Mouse (Mus musculus) ES-E14 (cell line): ENCODE measurements at regions not wholly inside any gene's neighbourhood (a gene's known extent, or its start where the extent isn't known, plus 50 kb on each side); places are given as distances from the start of the nearest gene placed in this dataset.

ENCODE experiments used
- DNase-seq: peaks from one replicate; pipeline ENCODE4 v3.0.0-alpha.2; 2013; ENCODE audit warnings: low read depth, low spot score
- H3K27ac ChIP-seq: 2 replicates; pipeline ENCODE4 v1.5.1; 2012; ENCODE audit warnings: low read depth, mild to moderate bottlenecking, low read length, moderate library complexity, mixed read lengths; ENCODE audit not compliant: poor library complexity, insufficient read depth, severe bottlenecking
- H3K36me3 ChIP-seq: 2 replicates; pipeline ENCODE4 v1.6.1; 2012; ENCODE audit warnings: mild to moderate bottlenecking, low read length, moderate library complexity, mixed read lengths; ENCODE audit not compliant: control insufficient read depth, poor library complexity, insufficient read depth, severe bottlenecking
- H3K4me1 ChIP-seq, 2 experiments: fragments of 150-350 bp in 1 of 2; sonication (generic) in 1 of 2; 2 replicates each; pipeline ENCODE4 v1.6.1; 2012; ENCODE audit warnings: low read length in 2 of 2, mild to moderate bottlenecking in 1 of 2, mixed read lengths in 1 of 2; ENCODE audit not compliant: control insufficient read depth in 2 of 2, insufficient read depth in 2 of 2, poor library complexity in 1 of 2
- H3K4me3 ChIP-seq, 2 experiments: fragments of 150-350 bp in 1 of 2; sonication (generic) in 1 of 2; 2 replicates each; pipeline ENCODE4 v1.5.1; 2012; ENCODE audit warnings: low read length in 2 of 2, low read depth in 1 of 2, mild to moderate bottlenecking in 1 of 2, mixed read lengths in 1 of 2; ENCODE audit not compliant: insufficient read depth in 1 of 2, poor library complexity in 1 of 2, severe bottlenecking in 1 of 2
- H3K9ac ChIP-seq: 2 replicates; pipeline ENCODE4 v1.6.1; 2012; ENCODE audit warnings: low read depth, mild to moderate bottlenecking, low read length, mixed read lengths; ENCODE audit not compliant: poor library complexity, insufficient read depth, severe bottlenecking
- H3K9me3 ChIP-seq: fragments of 150-350 bp; sonication (generic); 2 replicates; pipeline ENCODE4 v1.6.1; 2012; ENCODE audit warnings: low read depth, mild to moderate bottlenecking, low read length; ENCODE audit not compliant: control insufficient read depth, insufficient read depth
- CHD2 ChIP-seq: IDR thresholded peaks from 2 replicates; pipeline ENCODE4 v1.6.1; 2014; ENCODE audit warnings: mild to moderate bottlenecking, low read depth, low read length, inconsistent platforms
- HCFC1 ChIP-seq: IDR thresholded peaks from 2 replicates; pipeline ENCODE4 v1.6.1; 2012; ENCODE audit warnings: low read length, inconsistent platforms, borderline replicate concordance; ENCODE audit not compliant: insufficient read depth
- MAFK ChIP-seq: IDR thresholded peaks from 2 replicates; pipeline ENCODE4 v1.6.1; 2014; ENCODE audit warnings: mild to moderate bottlenecking, low read depth, low read length, inconsistent platforms; ENCODE audit not compliant: insufficient read depth
- ZC3H11A ChIP-seq: IDR thresholded peaks from 2 replicates; pipeline ENCODE4 v1.6.1; 2012; ENCODE audit warnings: low read depth, mild to moderate bottlenecking, inconsistent platforms, low read length, borderline replicate concordance
- ZNF384 ChIP-seq: IDR thresholded peaks from 2 replicates; pipeline ENCODE4 v1.6.1; 2012; ENCODE audit warnings: low read depth, low read length, inconsistent platforms
- in situ Hi-C, 2 experiments: fragments of 600-800 bp; cut with MboI; formaldehyde crosslinking; loops; one replicate each; pipeline ENCODE4 v1.15.1; 2025; ENCODE audit warnings: low sequenced_read_pairs in 2 of 2, inconsistent platforms in 1 of 2; ENCODE audit not compliant: unreplicated experiment in 2 of 2

DNA sequence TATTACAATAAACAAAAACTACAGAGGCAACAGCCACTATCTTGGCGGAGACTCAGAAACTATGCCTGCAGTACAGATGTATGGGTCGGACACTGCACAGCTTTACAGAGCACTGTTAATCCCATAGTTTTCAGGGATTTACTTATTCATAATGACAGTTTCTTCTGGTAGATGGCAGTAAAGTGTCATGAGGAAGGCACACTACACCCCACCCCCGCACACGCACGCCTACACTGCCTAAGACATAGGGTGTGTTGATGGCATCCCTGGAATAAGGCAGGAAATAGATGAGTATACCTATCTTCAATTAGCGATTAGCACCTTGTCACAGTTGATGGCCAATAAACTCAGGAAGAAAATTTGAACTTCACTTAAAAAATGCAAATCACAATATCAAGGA, 306.9 kb downstream of the Tle4 start:
- no peak for DNase-seq
- Histone ChIP-seq H3K27ac (no peak overlapping the region), H3K9me3 (no peaks in the 10 kb centered on the region), H3K9ac (no peak overlapping the region), H3K4me1 (no peaks in the 10 kb centered on the region), H3K4me3 (no peak overlapping the region), H3K36me3 (no peaks in the 10 kb centered on the region)
- in situ Hi-C loops: no loop called here
- TF ChIP-seq CHD2 (no peak), ZC3H11A (no peak), HCFC1 (no peak), ZNF384 (no peak), MAFK (no peak)

DNA sequence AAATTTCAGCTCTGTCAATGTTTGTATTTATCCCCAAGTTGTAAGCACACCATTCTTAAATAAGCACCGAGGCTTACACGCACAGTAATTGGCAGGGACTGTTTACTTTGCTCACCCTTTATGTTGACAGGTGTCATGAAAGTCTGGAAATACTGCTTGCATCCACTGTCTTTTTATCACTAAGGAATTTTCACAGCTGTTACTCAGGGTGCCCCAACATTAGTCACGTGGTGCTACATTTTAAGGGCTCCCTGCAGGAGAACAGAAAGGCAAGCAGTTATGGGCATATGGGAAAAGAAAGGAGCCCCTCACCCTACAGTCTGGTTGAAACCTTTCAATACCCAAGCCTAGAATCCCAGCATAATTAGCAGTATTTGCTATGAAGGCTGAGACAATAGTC, 304.7 kb downstream of the Tle4 start:
- Histone ChIP-seq H3K36me3 (no peaks in the 10 kb centered on the region), H3K9me3 (no peaks in the 10 kb centered on the region), H3K4me3 (no peak overlapping the region), H3K27ac (no peak overlapping the region), H3K4me1 (no peaks in the 10 kb centered on the region), H3K9ac (no peak overlapping the region)
- DNase-seq: no peak
- no peak for TF ChIP-seq MAFK
- no peak for TF ChIP-seq HCFC1
- TF ChIP-seq CHD2: no peak
- in situ Hi-C loops: no loop called here

DNA sequence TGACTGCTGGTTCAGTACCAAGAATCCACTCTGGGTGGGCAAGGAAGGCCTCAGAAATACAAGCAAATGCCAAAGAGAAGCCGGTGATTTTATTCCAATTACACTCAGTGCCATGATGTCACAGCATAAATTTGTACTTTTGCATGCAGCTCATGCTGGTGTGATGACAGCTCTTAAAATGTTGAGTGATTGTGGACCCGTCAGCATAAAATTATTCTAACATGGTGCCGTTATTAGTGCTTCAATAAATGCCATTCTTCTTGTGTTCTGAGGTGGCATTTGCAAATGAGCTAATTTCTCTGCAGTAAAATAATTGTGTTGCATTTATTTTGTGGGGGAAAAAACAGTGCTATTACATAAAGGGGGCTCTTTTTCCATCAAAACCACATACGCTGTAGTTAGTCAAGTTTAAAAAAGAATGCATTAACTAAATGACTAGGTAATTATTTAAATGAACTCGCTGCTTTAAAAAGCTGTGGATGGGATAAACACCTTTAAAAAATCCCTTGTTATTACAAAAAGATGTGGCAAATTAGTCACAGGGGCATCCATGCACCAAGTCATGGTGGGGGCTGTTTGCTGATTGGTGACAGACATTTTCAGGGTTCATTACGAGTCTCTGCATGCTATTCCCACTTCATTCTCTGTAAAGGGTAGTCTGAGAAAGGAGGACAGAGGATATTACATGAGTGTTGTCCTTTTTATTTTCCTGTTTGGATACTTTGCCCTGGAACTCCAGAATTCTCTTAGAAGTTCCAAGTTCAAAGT, 296.5 kb downstream of the Tle4 start:
- H3K36me3 ChIP-seq: no peaks in the 10 kb centered on the region
- no peak overlapping the region for H3K27ac ChIP-seq
- in situ Hi-C loops: no loop called here
- H3K4me3 ChIP-seq: no peak overlapping the region
- H3K9ac ChIP-seq: no peak overlapping the region
- H3K4me1 ChIP-seq: no peaks in the 10 kb centered on the region
- DNase-seq: no peak
- no peaks in the 10 kb centered on the region; the same call in 1 of the 2 replicates for H3K9me3 ChIP-seq
- TF ChIP-seq ZC3H11A (no peak), MAFK (no peak), ZNF384 (no peak), CHD2 (no peak)

DNA sequence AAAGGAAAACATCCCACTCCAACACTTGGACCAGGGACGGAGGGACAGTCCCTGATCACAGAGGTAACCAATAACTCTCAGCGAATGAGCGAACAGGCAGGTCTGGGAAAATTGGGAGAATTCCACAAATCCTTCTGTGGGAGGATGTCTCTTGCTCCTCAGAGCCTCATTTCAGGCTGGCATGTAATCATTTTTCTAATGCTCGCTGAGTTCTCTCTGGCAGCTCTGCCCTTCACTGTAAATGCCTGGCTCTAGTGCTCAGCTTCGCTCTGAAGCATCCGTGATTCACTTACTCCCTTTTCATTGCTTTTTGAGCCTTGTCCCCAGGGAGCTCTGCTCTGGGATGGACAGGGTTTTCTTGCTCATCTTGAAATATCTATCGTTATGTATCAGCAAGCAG, 283.6 kb downstream of the Tle4 start:
- DNase-seq: no peak
- no peak overlapping the region for H3K9ac ChIP-seq
- H3K36me3 ChIP-seq: no peaks in the 10 kb centered on the region
- H3K27ac ChIP-seq: no peak overlapping the region
- in situ Hi-C loops: no loop called here
- no peak overlapping the region for H3K4me3 ChIP-seq
- no peaks in the 10 kb centered on the region for H3K4me1 ChIP-seq
- no peaks in the 10 kb centered on the region for H3K9me3 ChIP-seq
- TF ChIP-seq HCFC1 (no peak), ZC3H11A (no peak), ZNF384 (no peak), CHD2 (no peak), MAFK (no peak)

DNA sequence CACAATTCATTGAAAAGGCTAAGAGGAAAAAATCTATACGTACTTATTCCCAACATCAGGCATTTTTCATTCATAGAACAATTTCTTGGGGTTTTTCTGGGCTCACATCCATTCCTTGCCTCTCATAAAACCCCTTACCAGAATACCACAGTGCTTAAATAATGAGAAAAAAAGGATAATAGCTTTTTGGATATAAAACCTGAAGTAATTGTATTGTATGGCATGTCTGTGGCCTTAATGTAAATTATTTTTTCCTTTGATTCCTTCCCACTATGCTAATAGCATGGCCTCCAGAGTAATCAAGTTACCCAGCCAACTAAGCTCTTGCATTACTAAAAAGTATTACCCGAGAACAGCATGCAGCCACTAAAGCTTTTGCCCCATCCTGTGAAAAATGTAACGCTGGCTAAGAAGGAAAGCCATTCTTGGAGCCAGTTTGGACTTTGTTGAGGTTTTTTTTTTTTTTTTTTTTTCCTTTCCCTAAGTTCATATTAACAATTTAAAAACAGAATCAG, 278.1 kb downstream of the Tle4 start:
- no peak for DNase-seq
- TF ChIP-seq HCFC1: no peak
- no peak for TF ChIP-seq ZC3H11A
- no peak for TF ChIP-seq MAFK
- TF ChIP-seq CHD2: no peak
- TF ChIP-seq ZNF384: no peak
- H3K4me3 ChIP-seq: no peak overlapping the region
- H3K9ac ChIP-seq: no peak overlapping the region
- in situ Hi-C loops: no loop called here
- no peaks in the 10 kb centered on the region for H3K9me3 ChIP-seq
- no peaks in the 10 kb centered on the region for H3K36me3 ChIP-seq
- H3K4me1 ChIP-seq: no peaks in the 10 kb centered on the region
- H3K27ac ChIP-seq: no peak overlapping the region
